Mouse (Mus musculus): Measurements from ENCODE around the gene Tekt3.

Tekt3 gene

GRCm38 (mm10) chr11:63058375-63058952, 3.0 kb upstream of the Tekt3 start:
- no peak for DNase-seq (ENCODE audit: extremely low spot score, low spot score)

- no peak for DNase-seq (ENCODE audit: extremely low spot score, low spot score)
These were observed 1.5 kb upstream of the Tekt3 start for GRCm38 (mm10) chr11:63059911-63060310.

GRCm38 (mm10) chr11:63066526-63066925, 5.1 kb downstream of the Tekt3 start:
- no peak for DNase-seq (ENCODE audit: extremely low spot score, low spot score)

DNA sequence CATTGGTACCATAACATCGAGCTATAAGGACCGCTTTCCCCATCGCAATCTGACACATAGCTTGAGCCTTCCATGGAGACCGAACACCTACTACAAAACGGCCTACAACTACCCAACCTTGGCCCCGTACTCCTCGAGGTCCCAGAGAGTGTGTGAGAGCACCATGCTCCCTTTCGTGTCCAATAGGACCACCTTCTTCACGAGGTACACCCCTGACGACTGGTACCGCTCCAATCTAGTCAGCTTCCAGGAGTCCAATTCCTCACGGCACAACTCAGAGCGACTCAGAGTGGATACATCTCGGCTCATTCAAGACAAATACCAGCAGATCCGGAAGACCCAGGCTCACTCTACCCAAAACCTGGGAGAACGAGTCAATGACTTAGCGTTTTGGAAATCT, 8.6 kb downstream of the Tekt3 start:
- DNase-seq (ENCODE audit: extremely low spot score, low spot score): no peak

GRCm38 (mm10) chr11:63084536-63084935, 23.1 kb downstream of the Tekt3 start:
- no peak for DNase-seq (ENCODE audit: extremely low spot score, low spot score)

DNA sequence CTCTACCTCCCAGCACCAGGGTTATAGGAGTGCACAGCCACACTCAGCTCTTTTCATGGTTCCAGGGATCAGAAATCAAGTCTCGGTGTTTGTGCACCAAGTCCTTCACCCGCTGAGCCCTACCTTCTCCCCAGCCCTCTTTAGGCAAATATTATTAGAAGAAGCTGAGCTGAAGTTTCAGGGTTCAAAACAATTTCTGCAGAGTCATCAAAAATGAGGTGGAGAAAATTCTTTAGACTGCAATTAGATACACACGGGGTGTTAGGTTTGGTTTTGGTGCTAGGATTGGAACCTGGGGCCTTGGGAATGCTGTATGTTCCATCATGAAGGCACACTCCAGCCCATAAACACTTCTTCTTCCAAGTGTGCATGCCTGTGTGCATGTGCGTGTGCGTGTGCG, 27.2 kb downstream of the Tekt3 start:
- no peak for DNase-seq (ENCODE audit: extremely low spot score, low spot score)

- no peak for DNase-seq (ENCODE audit: extremely low spot score, low spot score)
These were observed 28.8 kb downstream of the Tekt3 start for GRCm38 (mm10) chr11:63090210-63090609.

DNA sequence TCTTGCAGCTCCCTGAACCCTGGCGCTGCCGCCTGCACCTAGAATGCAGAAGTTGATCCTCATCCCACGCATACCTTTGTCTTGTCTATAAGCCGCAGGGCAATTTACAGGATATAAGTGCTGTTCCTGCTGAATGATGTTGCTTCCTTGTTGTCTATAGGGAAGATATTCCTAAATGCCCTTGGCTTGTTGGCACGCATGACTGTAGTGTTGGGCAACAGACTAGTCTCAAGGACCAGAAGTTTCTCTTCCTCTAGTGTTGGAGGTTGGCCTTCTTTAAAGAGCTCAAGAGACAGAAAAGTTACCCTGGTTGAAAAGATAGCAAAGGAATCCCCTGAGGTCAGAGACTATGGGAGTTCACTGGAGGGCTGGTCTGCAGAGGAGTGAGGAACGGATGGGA, 29.5 kb downstream of the Tekt3 start:
- no peak for DNase-seq (ENCODE audit: extremely low spot score, low spot score)

DNA sequence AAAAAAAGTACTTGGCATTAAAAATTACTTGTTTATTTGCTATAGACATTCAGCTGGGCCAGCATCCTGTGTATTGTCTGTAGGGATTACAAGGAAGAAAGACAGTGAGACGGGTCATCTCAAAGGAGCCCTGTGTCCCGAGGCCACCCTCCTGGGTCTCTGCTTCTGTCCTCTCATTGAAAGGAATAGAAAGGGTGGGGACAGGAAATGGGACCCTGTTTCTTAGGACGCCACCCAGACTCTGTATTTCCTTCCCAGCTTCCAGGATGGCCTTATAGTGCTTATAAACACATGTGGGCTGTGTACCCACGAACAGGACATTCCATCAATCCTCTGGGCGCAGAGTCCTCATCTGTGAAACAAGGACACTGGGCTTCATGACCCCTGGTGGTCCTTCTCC, 30.8 kb downstream of the Tekt3 start:
- no peak for DNase-seq (ENCODE audit: extremely low spot score, low spot score)

GRCm38 (mm10) chr11:63093601-63094000, 32.1 kb downstream of the Tekt3 start:
- no peak for DNase-seq (ENCODE audit: extremely low spot score, low spot score)

DNA sequence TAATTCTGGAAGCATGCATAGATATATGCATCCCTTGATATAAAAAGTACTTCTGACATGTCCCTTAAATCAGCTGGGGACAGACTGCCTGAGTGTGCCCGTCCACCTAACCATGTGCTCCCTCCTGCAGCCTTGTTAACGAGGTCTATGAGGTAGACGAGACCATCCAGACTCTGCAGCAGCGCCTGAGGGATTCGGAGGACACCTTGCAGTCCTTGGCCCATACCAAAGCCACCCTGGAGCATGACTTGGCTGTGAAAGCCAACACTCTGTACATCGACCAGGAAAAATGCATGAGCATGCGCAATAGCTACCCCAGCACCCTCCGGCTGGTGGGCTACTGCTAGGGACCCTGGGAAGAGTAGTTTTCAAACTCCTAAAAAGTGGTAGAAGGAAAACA, 33.0 kb downstream of the Tekt3 start:
- DNase-seq (ENCODE audit: extremely low spot score, low spot score): no peak

- no peak for DNase-seq (ENCODE audit: extremely low spot score, low spot score)
These were observed 36.6 kb downstream of the Tekt3 start for GRCm38 (mm10) chr11:63098016-63098415.

GRCm38 (mm10) chr11:63099390-63099789, 37.9 kb downstream of the Tekt3 start:
- no peak for DNase-seq (ENCODE audit: extremely low spot score, low spot score)

- DNase-seq (ENCODE audit: extremely low spot score, low spot score): no peak
These were observed 41.8 kb downstream of the Tekt3 start for GRCm38 (mm10) chr11:63103256-63103655.

GRCm38 (mm10) chr11:63104026-63104425, 42.6 kb downstream of the Tekt3 start:
- no peak for DNase-seq (ENCODE audit: extremely low spot score, low spot score)

DNA sequence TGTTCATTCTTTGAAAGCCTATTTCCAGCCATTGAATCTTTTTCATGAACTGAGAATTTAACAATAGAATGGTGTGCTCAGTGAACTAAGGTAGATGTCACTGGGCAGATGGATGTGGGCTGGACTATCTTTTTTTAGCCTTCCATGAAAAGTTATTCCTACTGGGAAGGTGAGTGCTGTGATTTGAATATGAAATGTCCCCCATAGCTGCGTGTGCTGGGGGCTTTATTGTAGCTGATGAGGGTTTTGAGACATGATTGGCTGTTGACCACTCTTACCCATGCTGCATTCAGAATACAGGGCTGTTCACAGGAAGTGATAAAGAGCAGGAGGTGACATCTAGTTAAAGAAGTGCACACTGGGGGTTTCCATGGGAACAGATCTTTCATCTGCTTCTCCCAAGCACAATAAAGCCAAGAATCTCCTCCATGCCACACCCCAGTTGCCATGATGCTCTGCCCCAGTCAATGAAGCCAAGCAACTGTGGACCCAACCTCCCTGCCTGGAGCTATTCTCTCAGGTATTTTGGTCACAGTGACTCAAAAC, 47.8 kb downstream of the Tekt3 start:
- DNase-seq (ENCODE audit: extremely low spot score, low spot score): no peak

DNA sequence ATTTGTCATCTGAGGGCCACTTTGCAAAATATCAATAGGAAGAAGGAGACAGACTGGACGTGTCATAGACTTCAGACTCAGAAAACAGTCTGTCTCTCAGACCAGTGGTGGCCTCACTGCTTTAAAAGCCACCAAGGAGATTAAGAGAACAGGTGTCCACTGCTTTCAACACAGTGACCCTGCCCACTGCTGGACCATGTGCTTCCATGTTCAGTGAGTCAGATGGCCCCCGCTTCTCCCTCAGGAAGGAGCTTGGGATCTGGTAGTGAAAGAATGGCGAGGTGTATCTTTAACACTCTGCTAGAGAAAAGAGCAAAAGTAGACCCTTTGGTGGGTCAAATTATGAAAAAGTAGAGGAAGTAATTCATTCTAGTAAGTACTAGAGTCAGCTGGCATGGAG, 48.9 kb downstream of the Tekt3 start:
- no peak for DNase-seq (ENCODE audit: extremely low spot score, low spot score)

GRCm38 (mm10) chr11:63114807-63115641, 53.6 kb downstream of the Tekt3 start:
- no peak for DNase-seq (ENCODE audit: extremely low spot score, low spot score)

GRCm38 (mm10) chr11:63116652-63117051, 55.2 kb downstream of the Tekt3 start:
- no peak for DNase-seq (ENCODE audit: extremely low spot score, low spot score)

- DNase-seq (ENCODE audit: extremely low spot score, low spot score): no peak
These were observed 55.8 kb downstream of the Tekt3 start for GRCm38 (mm10) chr11:63117266-63117665.

GRCm38 (mm10) chr11:63119791-63120190, 58.3 kb downstream of the Tekt3 start:
- DNase-seq (ENCODE audit: extremely low spot score, low spot score): no peak

- no peak for DNase-seq (ENCODE audit: extremely low spot score, low spot score)
These were observed 60.8 kb downstream of the Tekt3 start for GRCm38 (mm10) chr11:63122249-63122648.
